Mouse (Mus musculus): Measurements from ENCODE around the gene Anpep. TPM values are rescaled to one million over a fixed set of nuclear protein-coding genes. Genes with fewer than 3 reads are reported as not detected.
A peak's percentile ranks its signal among the peaks of the same experiment; 100 is the strongest.

Anpep gene
- polyA plus RNA-seq, 1 experiment from 2014 or later: 31.4 TPM

DNA sequence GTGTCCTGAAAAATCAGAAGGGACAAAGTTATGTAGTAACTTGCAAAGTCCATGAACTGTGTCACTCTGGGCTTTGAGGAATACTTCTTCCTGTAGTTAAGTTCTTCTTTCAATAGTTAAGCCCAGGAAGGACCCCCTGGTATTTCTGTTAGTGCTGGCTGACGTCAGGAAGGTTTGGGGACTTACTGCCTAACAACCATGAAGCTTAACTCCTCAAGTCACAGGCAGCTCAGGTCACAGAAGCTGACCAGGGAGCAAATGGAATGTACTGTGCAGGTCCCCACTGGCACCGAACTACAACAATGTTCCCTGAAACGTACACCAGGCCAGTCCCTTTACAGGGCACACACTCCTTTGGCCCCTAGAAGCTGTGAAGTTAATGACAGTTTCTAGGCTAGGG is 34.4 kb upstream of the Anpep start:
- TF ChIP-seq EP300 (optimal IDR thresholded peaks at IDR 0.05): no peak
- TF ChIP-seq CTCF (IDR thresholded peaks at IDR 0.05; ENCODE audit: low read depth): no peak
- Histone ChIP-seq H3K27ac (replicated peaks) (no peak overlapping the region), H3K4me2 (replicated peaks; ENCODE audit: low read depth) (no peak overlapping the region), H3K4me3 (ENCODE audit: low read depth, low read length) (no peak overlapping the region), H3K4me1 (replicated peaks; ENCODE audit: control insufficient read depth, insufficient read depth) (no peaks in the 10 kb centered on the region), H3K9me3 (ENCODE audit: control insufficient read depth, low read length) (no peaks in the 10 kb centered on the region), H3K9ac (ENCODE audit: low read length) (no peak overlapping the region), H3K36me3 (ENCODE audit: control insufficient read depth, insufficient read depth, low read length) (no peaks in the 10 kb centered on the region; the same call in 1 of the 2 replicates), H3K27me3 (ENCODE audit: control insufficient read depth, insufficient read depth, low read length) (no peaks in the 10 kb centered on the region)
- ATAC-seq (ENCODE audit: low FRiP score, low TSS enrichment): no peak
- no peak for DNase-seq (ENCODE audit: low spot score)
- 81% methylated on average over 3 of the region's 3 CpGs for WGBS

- Histone ChIP-seq H3K36me3 (ENCODE audit: control insufficient read depth, insufficient read depth, low read length) (no peaks in the 10 kb centered on the region; the same call in 1 of the 2 replicates), H3K4me2 (replicated peaks; ENCODE audit: low read depth) (no peak overlapping the region), H3K4me1 (replicated peaks; ENCODE audit: control insufficient read depth, insufficient read depth) (no peaks in the 10 kb centered on the region), H3K27ac (replicated peaks) (no peak overlapping the region), H3K9ac (ENCODE audit: low read length) (no peak overlapping the region), H3K27me3 (ENCODE audit: control insufficient read depth, insufficient read depth, low read length) (no peaks in the 10 kb centered on the region), H3K9me3 (ENCODE audit: control insufficient read depth, low read length) (no peaks in the 10 kb centered on the region), H3K4me3 (ENCODE audit: low read depth, low read length) (no peak overlapping the region)
- WGBS: 87% methylated on average over 1 of the region's 1 CpGs
- ATAC-seq (ENCODE audit: low FRiP score, low TSS enrichment) (no peak), DNase-seq (ENCODE audit: low spot score) (no peak)
- TF ChIP-seq EP300 (optimal IDR thresholded peaks at IDR 0.05) (no peak), CTCF (IDR thresholded peaks at IDR 0.05; ENCODE audit: low read depth) (no peak)
These were observed 33.9 kb upstream of the Anpep start for GRCm38 (mm10) chr7:79894790-79895189.

GRCm38 (mm10) chr7:79892576-79893428 is 31.9 kb upstream of the Anpep start:
- H3K4me2 ChIP-seq (replicated peaks; ENCODE audit: low read depth): no peak overlapping the region
- no peaks in the 10 kb centered on the region; the same call in 1 of the 2 replicates for H3K36me3 ChIP-seq (ENCODE audit: control insufficient read depth, insufficient read depth, low read length)
- H3K27ac ChIP-seq (replicated peaks): no peak overlapping the region
- ATAC-seq (ENCODE audit: low FRiP score, low TSS enrichment) (no peak), DNase-seq (ENCODE audit: low spot score) (no peak)
- TF ChIP-seq CTCF (IDR thresholded peaks at IDR 0.05; ENCODE audit: low read depth) (no peak), EP300 (optimal IDR thresholded peaks at IDR 0.05) (no peak)
- no peaks in the 10 kb centered on the region for H3K9me3 ChIP-seq (ENCODE audit: control insufficient read depth, low read length)
- H3K4me3 ChIP-seq (ENCODE audit: low read depth, low read length): no peak overlapping the region
- 64% methylated on average over 6 of the region's 6 CpGs for WGBS
- no peaks in the 10 kb centered on the region for H3K27me3 ChIP-seq (ENCODE audit: control insufficient read depth, insufficient read depth, low read length)
- no peaks in the 10 kb centered on the region for H3K4me1 ChIP-seq (replicated peaks; ENCODE audit: control insufficient read depth, insufficient read depth)
- H3K9ac ChIP-seq (ENCODE audit: low read length): no peak overlapping the region

DNA sequence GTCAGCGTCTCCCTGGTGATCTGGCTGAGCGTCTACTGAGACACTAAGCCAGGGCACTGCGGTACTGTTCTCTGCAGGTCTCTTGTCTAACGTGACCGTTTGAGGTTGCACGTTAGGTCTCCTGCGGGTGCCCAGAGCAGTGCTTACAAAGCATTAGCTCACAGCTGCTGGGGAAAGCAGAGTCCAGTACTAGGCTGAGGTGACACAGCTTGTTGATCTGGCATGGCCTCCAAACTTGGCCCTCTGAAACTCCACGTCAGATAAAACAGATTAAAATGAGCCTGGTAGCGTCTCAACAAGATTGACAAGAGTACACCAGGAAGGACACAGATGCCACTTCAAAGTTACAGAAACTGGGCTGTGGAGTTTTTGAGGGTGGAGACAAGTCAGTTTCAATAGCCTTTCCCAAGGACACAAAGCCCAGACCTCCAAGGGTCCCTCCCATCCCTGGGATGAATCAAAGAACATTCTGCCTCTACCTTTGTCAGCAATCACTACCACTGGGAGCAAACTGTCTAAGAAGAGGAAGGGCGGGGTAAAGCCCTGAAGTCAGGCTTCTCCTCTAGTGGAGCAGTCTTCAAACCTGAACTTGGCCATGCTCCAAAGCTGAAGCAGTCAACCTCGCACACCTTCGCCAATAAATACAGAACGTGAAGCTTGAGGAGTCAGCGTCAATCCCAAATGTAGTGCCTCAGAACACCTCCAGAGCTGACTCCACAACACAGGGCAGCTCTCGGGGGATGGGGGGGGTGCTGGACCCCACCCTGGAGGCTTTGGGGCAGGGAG is 29.8 kb upstream of the Anpep start:
- peak; percentile 44 for DNase-seq (ENCODE audit: low spot score)

GRCm38 (mm10) chr7:79888603-79889002 is 27.7 kb upstream of the Anpep start:
- H3K4me3 ChIP-seq (ENCODE audit: low read depth, low read length): no peak overlapping the region
- TF ChIP-seq EP300 (optimal IDR thresholded peaks at IDR 0.05): no peak
- H3K27me3 ChIP-seq (ENCODE audit: control insufficient read depth, insufficient read depth, low read length): no peaks in the 10 kb centered on the region
- H3K36me3 ChIP-seq (ENCODE audit: control insufficient read depth, insufficient read depth, low read length): no peaks in the 10 kb centered on the region
- peak; percentile 86 for DNase-seq (ENCODE audit: low spot score)
- ATAC-seq (ENCODE audit: low FRiP score, low TSS enrichment): peak; percentile 94
- no peaks in the 10 kb centered on the region for H3K9me3 ChIP-seq (ENCODE audit: control insufficient read depth, low read length)
- no peak overlapping the region for H3K4me2 ChIP-seq (replicated peaks; ENCODE audit: low read depth)
- no peak overlapping the region for H3K9ac ChIP-seq (ENCODE audit: low read length)
- WGBS: 63% methylated on average over 9 of the region's 9 CpGs
- 0 out of 2 replicates have a peak overlapping the region, but pooled peaks have one; percentile 35 for H3K27ac ChIP-seq (replicated peaks)
- H3K4me1 ChIP-seq (replicated peaks; ENCODE audit: control insufficient read depth, insufficient read depth): no peaks in the 10 kb centered on the region

More for the DNA sequence above, 29.8 kb upstream of the Anpep start:
- Histone ChIP-seq H3K4me3 (ENCODE audit: low read depth, low read length) (no peak overlapping the region), H3K4me2 (replicated peaks; ENCODE audit: low read depth) (no peak overlapping the region), H3K9me3 (ENCODE audit: control insufficient read depth, low read length) (no peaks in the 10 kb centered on the region), H3K27ac (replicated peaks) (0 out of 2 replicates have a peak overlapping the region, but pooled peaks have one; percentile 30), H3K27me3 (ENCODE audit: control insufficient read depth, insufficient read depth, low read length) (no peaks in the 10 kb centered on the region), H3K9ac (ENCODE audit: low read length) (no peak overlapping the region), H3K4me1 (replicated peaks; ENCODE audit: control insufficient read depth, insufficient read depth) (no peaks in the 10 kb centered on the region), H3K36me3 (ENCODE audit: control insufficient read depth, insufficient read depth, low read length) (no peaks in the 10 kb centered on the region; the same call in 1 of the 2 replicates)
- 63% methylated on average over 15 of the region's 15 CpGs for WGBS
- no peak for ATAC-seq (ENCODE audit: low FRiP score, low TSS enrichment)
- no peak for TF ChIP-seq CTCF (IDR thresholded peaks at IDR 0.05; ENCODE audit: low read depth)
- no peak for TF ChIP-seq EP300 (optimal IDR thresholded peaks at IDR 0.05)

Measured in stomach, postnatal 0 days (tissue).